Mouse (Mus musculus): ENCODE measurements around the gene Zfp654.

DNA sequence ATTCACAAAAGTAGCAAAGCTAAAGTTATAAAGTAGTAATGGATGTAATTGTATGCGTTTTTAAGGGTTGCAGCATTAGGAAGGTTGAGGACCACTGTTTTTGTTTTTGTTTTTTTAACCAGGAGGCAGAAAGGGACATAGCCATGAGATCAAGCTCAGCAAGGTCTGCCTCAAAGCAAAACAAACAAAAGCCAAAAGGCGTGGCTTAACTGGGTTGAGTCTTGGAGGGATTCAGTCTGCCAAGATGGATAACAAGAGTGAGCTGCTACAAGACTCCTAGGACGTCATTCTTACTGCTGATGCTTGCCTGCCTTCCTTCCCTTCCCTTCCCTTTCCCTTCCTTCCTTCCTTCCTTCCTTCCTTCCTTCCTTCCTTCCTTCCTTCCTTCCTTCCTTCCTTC is 20.8 kb upstream of the Zfp654 start:
- TF ChIP-seq CTCF (conservative IDR thresholded peaks at IDR 0.05 in 1 of 2, IDR thresholded peaks at IDR 0.05 in 1 of 2; ENCODE audit: low read depth in 2 of 2, low read length in 2 of 2) (no peak), SIN3A (IDR thresholded peaks at IDR 0.05; ENCODE audit: low read length) (no peak), NELFE (IDR thresholded peaks at IDR 0.05; ENCODE audit: low read depth, low read length) (no peak), MAX (IDR thresholded peaks at IDR 0.05; ENCODE audit: low read length) (no peak), MEF2A (IDR thresholded peaks at IDR 0.05; ENCODE audit: borderline replicate concordance, low read depth, low read length) (no peak), MAFK (IDR thresholded peaks at IDR 0.05; ENCODE audit: insufficient replicate concordance, low read length) (no peak), MXI1 (IDR thresholded peaks at IDR 0.05; ENCODE audit: low read depth, low read length) (no peak), CHD1 (IDR thresholded peaks at IDR 0.05; ENCODE audit: low read depth, low read length) (no peak), EP300 (IDR thresholded peaks at IDR 0.05; ENCODE audit: low read length) (no peak), ZC3H11A (IDR thresholded peaks at IDR 0.05; ENCODE audit: low read depth, low read length) (no peak)
